Mouse (Mus musculus): ENCODE measurements around the gene Slc25a13. TPM values are rescaled to one million over a fixed set of nuclear protein-coding genes. Genes with fewer than 3 reads are reported as not detected.

Slc25a13 gene
- total and polyA plus RNA-seq, 2 experiments from 2014 or later: 59.6 to 83.1 TPM

GRCm38 (mm10) chr6:6150811-6151210 is 66.2 kb downstream of the Slc25a13 start:
- no peak for DNase-seq (ENCODE audit: low spot score)
- WGBS: 93% methylated on average over 6 of the region's 6 CpGs
- Histone ChIP-seq H3K4me3 (ENCODE audit: low read depth, low read length) (no peak overlapping the region), H3K9ac (replicated peaks; ENCODE audit: low read depth, low read length) (no peak overlapping the region), H3K4me1 (ENCODE audit: control insufficient read depth, insufficient read depth) (peaks cover 26% of the 10 kb centered on the region), H3K27me3 (ENCODE audit: control insufficient read depth, insufficient read depth, low read length) (no peaks in the 10 kb centered on the region), H3K4me2 (ENCODE audit: low read depth, low read length) (no peak overlapping the region), H3K9me3 (replicated peaks; ENCODE audit: control insufficient read depth, low read length) (no peaks in the 10 kb centered on the region), H3K27ac (ENCODE audit: low read depth) (no peak overlapping the region), H3K36me3 (replicated peaks; ENCODE audit: control insufficient read depth, insufficient read depth, low read length) (0 out of 2 replicates have a peak, but pooled peaks cover 4% of the 10 kb centered on the region)
- ATAC-seq (ENCODE audit: insufficient read depth, low read depth): no peak
- TF ChIP-seq EP300 (IDR thresholded peaks at IDR 0.05; ENCODE audit: low read depth) (no peak), CTCF (IDR thresholded peaks at IDR 0.05; ENCODE audit: low read depth) (no peak)

- H3K27ac ChIP-seq (ENCODE audit: low read depth): 0 out of 2 replicates have a peak overlapping the region, but pooled peaks have one; percentile 8
- no peak for DNase-seq (ENCODE audit: low spot score)
- peaks cover 20% of the 10 kb centered on the region for H3K4me1 ChIP-seq (ENCODE audit: control insufficient read depth, insufficient read depth)
- ATAC-seq (ENCODE audit: insufficient read depth, low read depth): no peak
- no peak overlapping the region for H3K4me2 ChIP-seq (ENCODE audit: low read depth, low read length)
- 30% methylated on average over 2 of the region's 2 CpGs for WGBS
- H3K9ac ChIP-seq (replicated peaks; ENCODE audit: low read depth, low read length): no peak overlapping the region
- H3K36me3 ChIP-seq (replicated peaks; ENCODE audit: control insufficient read depth, insufficient read depth, low read length): 0 out of 2 replicates have a peak, but pooled peaks cover 11% of the 10 kb centered on the region
- no peak overlapping the region for H3K4me3 ChIP-seq (ENCODE audit: low read depth, low read length)
- H3K27me3 ChIP-seq (ENCODE audit: control insufficient read depth, insufficient read depth, low read length): no peaks in the 10 kb centered on the region
- H3K9me3 ChIP-seq (replicated peaks; ENCODE audit: control insufficient read depth, low read length): no peaks in the 10 kb centered on the region
- TF ChIP-seq EP300 (IDR thresholded peaks at IDR 0.05; ENCODE audit: low read depth) (no peak), CTCF (IDR thresholded peaks at IDR 0.05; ENCODE audit: low read depth) (no peak)
These were observed 67.2 kb downstream of the Slc25a13 start for GRCm38 (mm10) chr6:6149751-6150150.

DNA sequence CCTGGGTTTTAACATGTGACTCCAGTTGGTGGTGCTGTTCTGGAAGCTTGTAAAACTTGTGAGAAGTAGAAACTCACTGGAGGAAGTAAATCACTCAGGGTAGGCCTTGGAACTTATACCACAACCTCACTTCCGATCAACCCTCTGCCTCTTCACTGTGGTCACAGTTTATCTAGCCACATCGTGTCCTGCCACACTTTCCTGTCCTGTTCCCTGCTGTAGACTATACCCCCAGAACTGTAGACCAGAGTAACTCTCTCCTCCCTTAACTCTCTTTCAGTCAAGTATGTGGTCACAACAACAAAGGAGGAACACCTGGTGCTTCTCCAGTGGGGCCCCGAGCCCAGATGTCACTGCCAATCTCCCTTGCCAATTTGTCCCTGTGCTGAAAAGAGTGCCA is 67.6 kb downstream of the Slc25a13 start:
- no peak overlapping the region for H3K9ac ChIP-seq (replicated peaks; ENCODE audit: low read depth, low read length)
- H3K4me1 ChIP-seq (ENCODE audit: control insufficient read depth, insufficient read depth): peaks cover 20% of the 10 kb centered on the region
- ATAC-seq (ENCODE audit: insufficient read depth, low read depth): no peak
- DNase-seq (ENCODE audit: low spot score): no peak
- no peaks in the 10 kb centered on the region for H3K27me3 ChIP-seq (ENCODE audit: control insufficient read depth, insufficient read depth, low read length)
- TF ChIP-seq CTCF (IDR thresholded peaks at IDR 0.05; ENCODE audit: low read depth): no peak
- 0 out of 2 replicates have a peak overlapping the region, but pooled peaks have one; percentile 8 for H3K27ac ChIP-seq (ENCODE audit: low read depth)
- no peak overlapping the region for H3K4me2 ChIP-seq (ENCODE audit: low read depth, low read length)
- H3K36me3 ChIP-seq (replicated peaks; ENCODE audit: control insufficient read depth, insufficient read depth, low read length): 0 out of 2 replicates have a peak, but pooled peaks cover 11% of the 10 kb centered on the region
- no peaks in the 10 kb centered on the region for H3K9me3 ChIP-seq (replicated peaks; ENCODE audit: control insufficient read depth, low read length)
- WGBS: 78% methylated on average over 3 of the region's 3 CpGs
- no peak overlapping the region for H3K4me3 ChIP-seq (ENCODE audit: low read depth, low read length)

GRCm38 (mm10) chr6:6145412-6145811 is 71.6 kb downstream of the Slc25a13 start:
- Histone ChIP-seq H3K27me3 (ENCODE audit: control insufficient read depth, insufficient read depth, low read length) (no peaks in the 10 kb centered on the region), H3K9me3 (replicated peaks; ENCODE audit: control insufficient read depth, low read length) (no peaks in the 10 kb centered on the region; the same call in 1 of the 2 replicates), H3K4me2 (ENCODE audit: low read depth, low read length) (no peak overlapping the region), H3K27ac (ENCODE audit: low read depth) (no peak overlapping the region), H3K36me3 (replicated peaks; ENCODE audit: control insufficient read depth, insufficient read depth, low read length) (0 out of 2 replicates have a peak, but pooled peaks cover 7% of the 10 kb centered on the region), H3K4me3 (ENCODE audit: low read depth, low read length) (no peak overlapping the region), H3K9ac (replicated peaks; ENCODE audit: low read depth, low read length) (no peak overlapping the region), H3K4me1 (ENCODE audit: control insufficient read depth, insufficient read depth) (peaks cover 7% of the 10 kb centered on the region)
- ATAC-seq (ENCODE audit: insufficient read depth, low read depth) (no peak), DNase-seq (ENCODE audit: low spot score) (no peak)
- 86% methylated on average over 13 of the region's 13 CpGs for WGBS
- TF ChIP-seq CTCF (IDR thresholded peaks at IDR 0.05; ENCODE audit: low read depth) (no peak), EP300 (IDR thresholded peaks at IDR 0.05; ENCODE audit: low read depth) (no peak)

DNA sequence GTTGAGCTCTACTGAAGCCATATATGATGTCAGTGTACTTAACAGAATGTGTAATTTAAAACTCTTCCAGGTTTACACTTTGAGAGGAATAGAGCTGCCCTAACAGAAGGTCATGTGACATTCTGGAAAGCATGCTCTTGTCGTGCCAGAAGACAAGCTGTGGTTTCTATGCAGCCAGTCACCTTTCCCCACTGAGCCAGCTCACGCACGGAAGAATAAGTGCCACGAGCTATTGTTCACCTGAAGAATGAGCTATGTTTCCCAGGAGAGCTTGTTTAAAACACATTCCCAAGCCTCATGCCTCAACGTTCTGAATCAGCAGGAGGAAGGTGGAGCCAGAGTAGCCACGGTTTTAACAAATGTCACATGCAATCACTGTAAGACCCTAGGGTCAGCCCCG is 73.4 kb downstream of the Slc25a13 start:
- 56% methylated on average over 7 of the region's 7 CpGs for WGBS
- Histone ChIP-seq H3K27me3 (ENCODE audit: control insufficient read depth, insufficient read depth, low read length) (no peaks in the 10 kb centered on the region), H3K36me3 (replicated peaks; ENCODE audit: control insufficient read depth, insufficient read depth, low read length) (peaks cover 12% of the 10 kb centered on the region; the same call in 1 of the 2 replicates), H3K9me3 (replicated peaks; ENCODE audit: control insufficient read depth, low read length) (no peaks in the 10 kb centered on the region; the same call in 1 of the 2 replicates), H3K9ac (replicated peaks; ENCODE audit: low read depth, low read length) (no peak overlapping the region), H3K4me2 (ENCODE audit: low read depth, low read length) (no peak overlapping the region), H3K4me3 (ENCODE audit: low read depth, low read length) (no peak overlapping the region), H3K27ac (ENCODE audit: low read depth) (no peak overlapping the region), H3K4me1 (ENCODE audit: control insufficient read depth, insufficient read depth) (no peaks in the 10 kb centered on the region)
- no peak for DNase-seq (ENCODE audit: low spot score)
- no peak for TF ChIP-seq EP300 (IDR thresholded peaks at IDR 0.05; ENCODE audit: low read depth)
- TF ChIP-seq CTCF (IDR thresholded peaks at IDR 0.05; ENCODE audit: low read depth): no peak
- no peak for ATAC-seq (ENCODE audit: insufficient read depth, low read depth)

GRCm38 (mm10) chr6:6140370-6140769 is 76.6 kb downstream of the Slc25a13 start:
- Histone ChIP-seq H3K27me3 (ENCODE audit: control insufficient read depth, insufficient read depth, low read length) (no peaks in the 10 kb centered on the region), H3K4me1 (ENCODE audit: control insufficient read depth, insufficient read depth) (no peaks in the 10 kb centered on the region), H3K27ac (ENCODE audit: low read depth) (no peak overlapping the region), H3K4me3 (ENCODE audit: low read depth, low read length) (no peak overlapping the region), H3K4me2 (ENCODE audit: low read depth, low read length) (no peak overlapping the region), H3K9ac (replicated peaks; ENCODE audit: low read depth, low read length) (no peak overlapping the region), H3K36me3 (replicated peaks; ENCODE audit: control insufficient read depth, insufficient read depth, low read length) (peaks cover 8% of the 10 kb centered on the region; the same call in 1 of the 2 replicates), H3K9me3 (replicated peaks; ENCODE audit: control insufficient read depth, low read length) (no peaks in the 10 kb centered on the region; the same call in 1 of the 2 replicates)
- WGBS: 73% methylated on average over 3 of the region's 3 CpGs
- TF ChIP-seq CTCF (IDR thresholded peaks at IDR 0.05; ENCODE audit: low read depth) (no peak), EP300 (IDR thresholded peaks at IDR 0.05; ENCODE audit: low read depth) (no peak)
- no peak for DNase-seq (ENCODE audit: low spot score)
- no peak for ATAC-seq (ENCODE audit: insufficient read depth, low read depth)

Measured in heart, postnatal 0 days (tissue).